Mouse (Mus musculus): ENCODE measurements around the gene Aig1.

Aig1 gene

GRCm38 (mm10) chr10:13711281-13711829 is 157.4 kb downstream of the Aig1 start:
- DNase-seq (ENCODE audit: extremely low read depth, low read depth): no peak

GRCm38 (mm10) chr10:13705771-13706170 is 163.0 kb downstream of the Aig1 start:
- DNase-seq (ENCODE audit: extremely low read depth, low read depth): no peak

GRCm38 (mm10) chr10:13702688-13703087 is 166.1 kb downstream of the Aig1 start:
- DNase-seq (ENCODE audit: extremely low read depth, low read depth): no peak

- DNase-seq (ENCODE audit: extremely low read depth, low read depth): no peak
Observed at GRCm38 (mm10) chr10:13702043-13702442, 166.7 kb downstream of the Aig1 start.

- no peak for DNase-seq (ENCODE audit: extremely low read depth, low read depth)
Observed at GRCm38 (mm10) chr10:13696326-13696725, 172.5 kb downstream of the Aig1 start.

- no peak for DNase-seq (ENCODE audit: extremely low read depth, low read depth)
Observed at GRCm38 (mm10) chr10:13693276-13693675, 175.5 kb downstream of the Aig1 start.

GRCm38 (mm10) chr10:13690773-13691172 is 178.0 kb downstream of the Aig1 start:
- no peak for DNase-seq (ENCODE audit: extremely low read depth, low read depth)

GRCm38 (mm10) chr10:13689841-13690590 is 178.8 kb downstream of the Aig1 start:
- DNase-seq (ENCODE audit: extremely low read depth, low read depth): no peak

- DNase-seq (ENCODE audit: extremely low read depth, low read depth): no peak
Observed at GRCm38 (mm10) chr10:13688386-13689120, 180.2 kb downstream of the Aig1 start.

GRCm38 (mm10) chr10:13687182-13687810 is 181.5 kb downstream of the Aig1 start:
- DNase-seq (ENCODE audit: extremely low read depth, low read depth): no peak

GRCm38 (mm10) chr10:13686127-13686526 is 182.7 kb downstream of the Aig1 start:
- no peak for DNase-seq (ENCODE audit: extremely low read depth, low read depth)

GRCm38 (mm10) chr10:13685366-13685765 is 183.4 kb downstream of the Aig1 start:
- no peak for DNase-seq (ENCODE audit: extremely low read depth, low read depth)

- DNase-seq (ENCODE audit: extremely low read depth, low read depth): no peak
Observed at GRCm38 (mm10) chr10:13684452-13684851, 184.3 kb downstream of the Aig1 start.

GRCm38 (mm10) chr10:13682565-13682964 is 186.2 kb downstream of the Aig1 start:
- DNase-seq (ENCODE audit: extremely low read depth, low read depth): no peak

- DNase-seq (ENCODE audit: extremely low read depth, low read depth): no peak
Observed at GRCm38 (mm10) chr10:13677440-13677839, 191.3 kb downstream of the Aig1 start.

GRCm38 (mm10) chr10:13675033-13675379 is 193.8 kb downstream of the Aig1 start:
- no peak for DNase-seq (ENCODE audit: extremely low read depth, low read depth)

GRCm38 (mm10) chr10:13674304-13675032 is 194.3 kb downstream of the Aig1 start:
- DNase-seq (ENCODE audit: extremely low read depth, low read depth): no peak

GRCm38 (mm10) chr10:13667166-13667696 is 201.5 kb downstream of the Aig1 start:
- DNase-seq (ENCODE audit: extremely low read depth, low read depth): no peak

- no peak for DNase-seq (ENCODE audit: extremely low read depth, low read depth)
Observed at GRCm38 (mm10) chr10:13663476-13663875, 205.3 kb downstream of the Aig1 start.

GRCm38 (mm10) chr10:13659778-13660177 is 209.0 kb downstream of the Aig1 start:
- no peak for DNase-seq (ENCODE audit: extremely low read depth, low read depth)
